Mouse (Mus musculus): Measurements from ENCODE around the gene Brd4. TPM values are rescaled to one million over a fixed set of nuclear protein-coding genes. Genes with fewer than 3 reads are reported as not detected.

Gene Brd4
- total RNA-seq (2015; ENCODE audit: low replicate concordance) (116 and 144 TPM in 2 replicates), total RNA-seq (2017; ENCODE audit: low replicate concordance) (61.8 and 82.5 TPM in 2 replicates)

- peak; percentile 88 for ATAC-seq (replicated peaks; ENCODE audit: low FRiP score, poor library complexity, severe bottlenecking)
Measured at GRCm38 (mm10) chr17:32284262-32285137, at the start of gene Brd4. Gene Brd4, minus strand, starts transcription at chr17:32284722.

- ATAC-seq (replicated peaks; ENCODE audit: low FRiP score, poor library complexity, severe bottlenecking), result no peak
Measured at GRCm38 (mm10) chr17:32333675-32334303, 49.3 kb upstream of the Brd4 start.

- ATAC-seq (replicated peaks; ENCODE audit: low FRiP score, poor library complexity, severe bottlenecking), result no peak
Measured at GRCm38 (mm10) chr17:32327501-32327900, 43.0 kb upstream of the Brd4 start.

- no peak for ATAC-seq (replicated peaks; ENCODE audit: low FRiP score, poor library complexity, severe bottlenecking)
Measured at GRCm38 (mm10) chr17:32322809-32323208, 38.3 kb upstream of the Brd4 start.

- ATAC-seq (replicated peaks; ENCODE audit: low FRiP score, poor library complexity, severe bottlenecking), result peak; percentile 1; the same call in 1 of the 2 replicates
Measured at GRCm38 (mm10) chr17:32321836-32322235, 37.3 kb upstream of the Brd4 start.

- peak; percentile 63 for ATAC-seq (replicated peaks; ENCODE audit: low FRiP score, poor library complexity, severe bottlenecking)
Measured at GRCm38 (mm10) chr17:32321390-32321734, 36.8 kb upstream of the Brd4 start.

- ATAC-seq (replicated peaks; ENCODE audit: low FRiP score, poor library complexity, severe bottlenecking), result peak; percentile 93
Measured at GRCm38 (mm10) chr17:32320597-32321389, 36.3 kb upstream of the Brd4 start, which contains the start of gene Akap8. Gene Akap8, minus strand, starts transcription at chr17:32321238.

- 0 out of 2 replicates have a peak, but pooled peaks have one; percentile 3 for ATAC-seq (replicated peaks; ENCODE audit: low FRiP score, poor library complexity, severe bottlenecking)
Measured at GRCm38 (mm10) chr17:32319950-32320349, 35.4 kb upstream of the Brd4 start.

- ATAC-seq (replicated peaks; ENCODE audit: low FRiP score, poor library complexity, severe bottlenecking), result no peak
Measured at GRCm38 (mm10) chr17:32317708-32318107, 33.2 kb upstream of the Brd4 start.

- no peak for ATAC-seq (replicated peaks; ENCODE audit: low FRiP score, poor library complexity, severe bottlenecking)
Measured at GRCm38 (mm10) chr17:32317032-32317431, 32.5 kb upstream of the Brd4 start.

- ATAC-seq (replicated peaks; ENCODE audit: low FRiP score, poor library complexity, severe bottlenecking), result no peak
Measured at GRCm38 (mm10) chr17:32315560-32315959, 31.0 kb upstream of the Brd4 start.

- ATAC-seq (replicated peaks; ENCODE audit: low FRiP score, poor library complexity, severe bottlenecking), result peak; percentile 51
Measured at GRCm38 (mm10) chr17:32313892-32314291, 29.4 kb upstream of the Brd4 start.

GRCm38 (mm10) chr17:32312801-32313200 is 28.3 kb upstream of the Brd4 start:
- ATAC-seq (replicated peaks; ENCODE audit: low FRiP score, poor library complexity, severe bottlenecking), result no peak

GRCm38 (mm10) chr17:32307963-32308362 is 23.4 kb upstream of the Brd4 start:
- ATAC-seq (replicated peaks; ENCODE audit: low FRiP score, poor library complexity, severe bottlenecking), result no peak

- no peak for ATAC-seq (replicated peaks; ENCODE audit: low FRiP score, poor library complexity, severe bottlenecking)
Measured at GRCm38 (mm10) chr17:32298125-32298524, 13.6 kb upstream of the Brd4 start.

GRCm38 (mm10) chr17:32295901-32296300 is 11.4 kb upstream of the Brd4 start:
- ATAC-seq (replicated peaks; ENCODE audit: low FRiP score, poor library complexity, severe bottlenecking), result no peak

- ATAC-seq (replicated peaks; ENCODE audit: low FRiP score, poor library complexity, severe bottlenecking), result no peak
Measured at GRCm38 (mm10) chr17:32295160-32295559, 10.6 kb upstream of the Brd4 start.

GRCm38 (mm10) chr17:32285138-32285670 is 682 bp upstream of the Brd4 start:
- no peak for ATAC-seq (replicated peaks; ENCODE audit: low FRiP score, poor library complexity, severe bottlenecking)

GRCm38 (mm10) chr17:32283771-32284221 is 726 bp downstream of the Brd4 start:
- ATAC-seq (replicated peaks; ENCODE audit: low FRiP score, poor library complexity, severe bottlenecking), result peak; percentile 82

- ATAC-seq (replicated peaks; ENCODE audit: low FRiP score, poor library complexity, severe bottlenecking), result peak; percentile 22; the same call in 1 of the 2 replicates
Measured at GRCm38 (mm10) chr17:32283341-32283740, 1.2 kb downstream of the Brd4 start.
